8 mouse cellular contexts compared by ENCODE assay signal in the genomic region with DNA sequence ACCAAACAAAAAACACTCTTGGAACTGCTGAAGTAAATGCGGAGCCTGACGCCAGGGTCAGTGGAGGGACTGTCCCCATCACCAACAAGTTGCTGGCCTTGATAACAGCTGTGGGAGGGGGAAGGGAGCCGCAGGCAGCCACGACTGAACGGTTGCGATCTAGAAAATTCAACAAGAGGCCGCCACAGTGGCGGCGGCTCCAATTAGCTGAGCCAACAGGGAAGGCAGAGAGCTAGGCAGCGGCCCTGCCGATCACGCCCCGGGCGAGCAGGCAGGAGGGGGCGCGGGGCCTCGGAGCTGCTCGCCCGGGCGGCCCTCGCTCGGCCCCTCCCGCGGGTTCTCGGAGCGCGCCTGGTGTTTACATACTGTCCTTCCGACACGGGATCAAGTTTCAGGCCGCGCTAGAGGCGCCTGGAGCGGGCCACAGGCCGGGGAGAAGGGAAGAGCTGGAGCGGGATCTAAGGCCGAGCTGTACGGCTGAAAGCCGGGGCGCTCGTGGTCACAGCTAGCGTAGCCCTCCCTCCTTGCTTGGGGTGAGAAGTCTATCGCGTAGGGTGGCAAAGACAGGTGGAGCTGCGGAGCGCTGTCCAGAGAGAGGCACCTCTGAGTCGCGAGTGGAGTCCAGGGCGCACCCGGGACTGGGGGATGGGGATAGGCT. TPM values are rescaled to one million over a fixed set of nuclear protein-coding genes. Genes with fewer than 3 reads are reported as not detected.
DNase-seq lines count a peak whose midpoint lies in the region; ATAC-seq and TF ChIP-seq lines count a peak whose summit lies in the region.

No protein-coding gene starts in this region.

- peaks cover 63% of the 10 kb centered on the region for H3K27me3 ChIP-seq in intestine, embryonic 15.5 days (replicated peaks)
- no peaks in the 10 kb centered on the region; the same call in 1 of the 2 replicates for H3K27me3 ChIP-seq in lung, postnatal 0 days (replicated peaks; ENCODE audit: insufficient read depth, low read length)

- H3K4me2 ChIP-seq in intestine, embryonic 15.5 days (replicated peaks) = peak overlapping the region; percentile 86
- peak overlapping the region; percentile 72 for H3K4me2 ChIP-seq in lung, postnatal 0 days (replicated peaks; ENCODE audit: low read depth, low read length)

- H3K36me3 ChIP-seq in intestine, embryonic 15.5 days = no peaks in the 10 kb centered on the region
- H3K36me3 ChIP-seq in lung, postnatal 0 days (ENCODE audit: insufficient read depth, low read length) = no peaks in the 10 kb centered on the region

- ATAC-seq in CD4-positive, CD25-positive, alpha-beta regulatory T cell, adult 4 months = no peak
- ATAC-seq in intestine, embryonic 15.5 days = peak; percentile 51
- ATAC-seq in lung, postnatal 0 days = peak; percentile 41

- peaks cover 24% of the 10 kb centered on the region for H3K4me1 ChIP-seq in intestine, embryonic 15.5 days (replicated peaks)
- H3K4me1 ChIP-seq in lung, postnatal 0 days (ENCODE audit: insufficient read depth, low read depth, low read length) = no peaks in the 10 kb centered on the region

- no peaks in the 10 kb centered on the region for H3K9me3 ChIP-seq in intestine, embryonic 15.5 days
- no peaks in the 10 kb centered on the region for H3K9me3 ChIP-seq in lung, postnatal 0 days (ENCODE audit: low read length)

- peak; percentile 21; the same call in 1 of the 2 replicates for TF ChIP-seq CTCF in lung, postnatal 0 days (IDR thresholded peaks at IDR 0.05)

- peak; percentile 49 for DNase-seq in CD4-positive, CD25-positive, alpha-beta regulatory T cell, adult 2 months (ENCODE audit: low read depth, low spot score)
- DNase-seq in T-cell, adult 2 months (ENCODE audit: low spot score) = peak; percentile 9
- peak; percentile 55 for DNase-seq in gastrocnemius, postnatal 10 days
- peak; percentile 76 for DNase-seq in lung, postnatal 0 days (ENCODE audit: low spot score)
- DNase-seq in spleen, postnatal 36 days (ENCODE audit: low spot score in 2 of 2) = peak; percentile 39 to 44
- no peak for DNase-seq in layer of hippocampus, adult 9-10 months (ENCODE audit: low spot score)

- TF ChIP-seq EP300 in lung, postnatal 0 days (IDR thresholded peaks at IDR 0.05) = no peak

- H3K4me3 ChIP-seq in intestine, embryonic 15.5 days (replicated peaks) = peak overlapping the region; percentile 26
- peak overlapping the region; percentile 19 for H3K4me3 ChIP-seq in lung, postnatal 0 days (ENCODE audit: low read depth, low read length)

- 3% methylated on average over 48 of the region's 49 CpGs for WGBS in intestine, embryonic 15.5 days
- whole genome bisulfite sequencing in lung, postnatal 0 days = under 1% methylated on average over 42 of the region's 49 CpGs

- H3K9ac ChIP-seq in intestine, embryonic 15.5 days = peak overlapping the region; percentile 36; the same call in 1 of the 2 replicates
- no peak overlapping the region for H3K9ac ChIP-seq in lung, postnatal 0 days (replicated peaks; ENCODE audit: low read depth)

- H3K27ac ChIP-seq in intestine, embryonic 15.5 days = peak overlapping the region; percentile 78
- H3K27ac ChIP-seq in lung, postnatal 0 days (ENCODE audit: low read length) = peak overlapping the region; percentile 82

RNA-seq across cellular contexts. Expression of gene Bcor, which starts 26.8 kb away (rescaled TPM):
- 10 to 100 TPM; 24.2 to 26.1 TPM for polyA plus RNA-seq in CD4-positive, CD25-positive, alpha-beta regulatory T cell, adult 4 months (2017; shearing (Covaris generic))
- 10 to 100 TPM; 20.6 to 28.0 TPM for total RNA-seq in gastrocnemius, postnatal 10 days (2021)
- 12.4 and 13.7 TPM in 2 replicates for polyA plus RNA-seq in intestine, embryonic 15.5 days (2015; fragmentation: Nextera tagmentation; extraction: Ambion mirVana)
- 8.2 and 12.0 TPM in 2 replicates for polyA plus RNA-seq in lung, postnatal 0 days (2015; fragmentation: Nextera tagmentation; extraction: Ambion mirVana)
